Mouse (Mus musculus) forebrain, embryonic 16.5 days (tissue): Measurements from ENCODE around the gene Cct8. TPM values are rescaled to one million over a fixed set of nuclear protein-coding genes. Genes with fewer than 3 reads are reported as not detected.

ENCODE experiments used
- ATAC-seq: fragments of 200-750 bp; cut with Nextera tagmentation; 2 replicates; pipeline ENCODE4 v1.8.0; 2017; ENCODE audit warnings: mild to moderate bottlenecking, moderate library complexity
- H3K27ac ChIP-seq: fragments of 300-500 bp; sonication (generic); 2 replicates; pipeline ENCODE4 v1.5.1; 2014; ENCODE audit warnings: low read length, control low read depth
- H3K27me3 ChIP-seq: fragments of 300-500 bp; sonication (generic); replicated peaks from 2 replicates; pipeline ENCODE4 v1.6.1; 2014; ENCODE audit warnings: low read length; ENCODE audit not compliant: control insufficient read depth, insufficient read depth
- H3K36me3 ChIP-seq: fragments of 300-500 bp; sonication (generic); 2 replicates; pipeline ENCODE4 v1.6.1; 2014; ENCODE audit not compliant: control insufficient read depth, insufficient read depth
- H3K4me1 ChIP-seq: fragments of 300-500 bp; sonication (generic); replicated peaks from 2 replicates; pipeline ENCODE4 v1.6.1; 2014; ENCODE audit warnings: low read length; ENCODE audit not compliant: control insufficient read depth, insufficient read depth
- H3K4me2 ChIP-seq: fragments of 300-500 bp; sonication (generic); 2 replicates; pipeline ENCODE4 v1.6.1; 2014; ENCODE audit warnings: mild to moderate bottlenecking, low read length, control low read depth
- H3K4me3 ChIP-seq: fragments of 300-500 bp; sonication (generic); replicated peaks from 2 replicates; pipeline ENCODE4 v1.5.1; 2014; ENCODE audit warnings: mild to moderate bottlenecking, low read length, control low read depth
- H3K9ac ChIP-seq: fragments of 300-500 bp; sonication (generic); replicated peaks from 2 replicates; pipeline ENCODE4 v1.6.1; 2014; ENCODE audit warnings: low read depth, low read length, control low read depth
- H3K9me3 ChIP-seq: fragments of 300-500 bp; sonication (generic); 2 replicates; pipeline ENCODE4 v1.6.1; 2016; ENCODE audit warnings: low read length; ENCODE audit not compliant: control insufficient read depth
- WGBS: fragments of 180-500 bp; shearing (Covaris S2); extraction: QIAGEN DNeasy Blood & Tissue Kit; methylation state at CpG from one replicate; pipeline ENCODE4 v1.1.7; 2014; 5-methylcytosine and 5-hydroxymethylcytosine counted together
- polyA plus RNA-seq: library from polyadenylated mRNA; unstranded; fragments of >200 nt; fragmentation: Nextera tagmentation; extraction: Ambion mirVana; gene quantifications from 2 replicates; pipeline ENCODE4 v1.2.1, GENCODE M21; 2015

Cct8 gene
- polyA plus RNA-seq: 450 and 485 TPM in 2 replicates

- Histone ChIP-seq H3K4me2 (peak within 1 kb of the TSS; percentile 85), H3K9me3 (no peaks in the 10 kb centered on the region), H3K9ac (peak within 1 kb of the TSS; percentile 97), H3K4me3 (peak within 1 kb of the TSS; percentile 94), H3K4me1 (peaks cover 18% of the 10 kb centered on the region), H3K27ac (peak within 1 kb of the TSS; percentile 82), H3K36me3 (peaks cover 13% of the 10 kb centered on the region), H3K27me3 (no peaks in the 10 kb centered on the region)
- WGBS: under 1% methylated on average over 48 of the region's 48 CpGs
- peak; percentile 98 for ATAC-seq
Measured at GRCm38 (mm10) chr16:87495716-87496447, at the start of gene Cct8. Gene Cct8, minus strand, starts transcription at chr16:87495873.

DNA sequence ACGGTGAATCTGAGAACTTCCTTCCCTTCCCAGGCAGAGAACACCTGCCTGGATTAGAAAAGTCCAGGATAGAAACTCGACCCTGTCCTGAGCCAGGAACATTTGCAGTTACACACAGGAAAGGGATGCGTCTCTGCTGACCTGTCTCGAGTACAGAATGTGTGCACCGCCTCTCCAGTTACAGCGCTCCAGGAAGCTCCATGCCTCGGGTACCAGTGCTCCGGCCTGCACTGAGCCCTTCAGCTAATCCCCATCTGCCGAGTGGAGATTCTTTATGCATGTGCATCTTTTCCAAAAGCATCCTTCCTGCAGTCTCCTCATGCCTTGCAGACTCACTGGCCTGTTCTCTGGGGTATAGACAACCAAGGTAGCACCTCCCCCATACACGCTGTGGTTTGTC lies 33.1 kb upstream of the Cct8 start:
- Histone ChIP-seq H3K4me2 (no peak overlapping the region), H3K4me3 (no peak overlapping the region), H3K4me1 (no peaks in the 10 kb centered on the region), H3K27ac (no peak overlapping the region), H3K9ac (no peak overlapping the region), H3K36me3 (no peaks in the 10 kb centered on the region), H3K27me3 (no peaks in the 10 kb centered on the region), H3K9me3 (no peaks in the 10 kb centered on the region)
- 74% methylated on average over 10 of the region's 10 CpGs for WGBS
- ATAC-seq: no peak

GRCm38 (mm10) chr16:87527553-87528249 lies 32.0 kb upstream of the Cct8 start:
- no peaks in the 10 kb centered on the region for H3K4me1 ChIP-seq
- no peak overlapping the region for H3K27ac ChIP-seq
- H3K27me3 ChIP-seq: no peaks in the 10 kb centered on the region
- no peak overlapping the region for H3K9ac ChIP-seq
- H3K4me3 ChIP-seq: no peak overlapping the region
- 66% methylated on average over 8 of the region's 8 CpGs for WGBS
- ATAC-seq: no peak
- H3K36me3 ChIP-seq: no peaks in the 10 kb centered on the region
- H3K4me2 ChIP-seq: no peak overlapping the region
- no peaks in the 10 kb centered on the region for H3K9me3 ChIP-seq

GRCm38 (mm10) chr16:87524228-87524627 lies 28.6 kb upstream of the Cct8 start:
- no peak overlapping the region for H3K4me3 ChIP-seq
- H3K27ac ChIP-seq: no peak overlapping the region
- H3K9me3 ChIP-seq: no peaks in the 10 kb centered on the region
- no peaks in the 10 kb centered on the region for H3K36me3 ChIP-seq
- H3K27me3 ChIP-seq: no peaks in the 10 kb centered on the region
- no peak overlapping the region for H3K4me2 ChIP-seq
- 86% methylated on average over 5 of the region's 5 CpGs for WGBS
- ATAC-seq: no peak
- H3K4me1 ChIP-seq: no peaks in the 10 kb centered on the region
- H3K9ac ChIP-seq: no peak overlapping the region

DNA sequence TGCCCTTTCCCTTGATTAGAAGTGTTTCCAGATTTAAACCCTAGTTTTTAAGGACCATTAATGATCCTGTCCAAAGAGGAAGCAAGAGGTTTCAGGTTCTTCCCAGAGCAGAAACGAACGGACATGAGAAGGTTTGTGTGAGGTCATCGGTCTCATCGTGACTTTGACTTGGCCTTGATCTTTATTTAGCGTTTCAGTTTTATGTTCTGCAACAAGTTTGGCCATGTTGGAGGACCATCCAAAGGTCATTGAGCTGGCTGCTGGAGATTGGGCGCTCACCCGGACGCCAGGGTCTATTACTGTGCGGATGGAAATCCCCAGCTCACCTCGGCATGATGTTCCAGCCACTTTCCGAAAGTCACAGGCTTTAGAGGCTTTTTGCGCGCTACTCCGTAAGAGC lies 16.7 kb upstream of the Cct8 start:
- Histone ChIP-seq H3K27ac (no peak overlapping the region), H3K36me3 (no peaks in the 10 kb centered on the region), H3K9ac (no peak overlapping the region), H3K4me2 (no peak overlapping the region), H3K27me3 (no peaks in the 10 kb centered on the region), H3K4me3 (no peak overlapping the region), H3K4me1 (0 out of 2 replicates have a peak, but pooled peaks cover 2% of the 10 kb centered on the region), H3K9me3 (no peaks in the 10 kb centered on the region)
- ATAC-seq: no peak
- 96% methylated on average over 14 of the region's 14 CpGs for WGBS

DNA sequence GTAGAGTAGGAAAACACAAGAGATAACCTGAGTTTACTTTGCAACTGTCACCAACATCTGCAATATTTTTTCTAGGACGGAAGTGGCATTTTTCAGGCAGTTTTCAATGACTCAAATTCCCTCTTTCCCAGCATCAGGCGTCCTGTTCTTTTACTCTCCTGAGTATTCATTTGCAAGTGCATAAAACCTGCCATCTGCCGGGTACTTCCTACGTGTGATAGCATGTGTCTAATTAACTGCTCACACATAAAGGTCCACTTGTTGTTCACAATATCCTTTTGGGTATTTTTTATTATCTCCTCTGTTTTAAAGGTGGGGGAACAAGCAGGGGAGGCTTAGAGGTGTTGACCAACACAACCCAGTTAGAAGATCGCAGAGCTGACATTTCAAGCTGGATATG lies 16.0 kb upstream of the Cct8 start:
- peak; percentile 27; the same call in 1 of the 2 replicates for ATAC-seq
- Histone ChIP-seq H3K4me1 (0 out of 2 replicates have a peak, but pooled peaks cover 2% of the 10 kb centered on the region), H3K36me3 (no peaks in the 10 kb centered on the region), H3K27me3 (no peaks in the 10 kb centered on the region), H3K9ac (no peak overlapping the region), H3K27ac (no peak overlapping the region), H3K4me2 (no peak overlapping the region), H3K9me3 (no peaks in the 10 kb centered on the region), H3K4me3 (no peak overlapping the region)
- WGBS: 51% methylated on average over 5 of the region's 5 CpGs

DNA sequence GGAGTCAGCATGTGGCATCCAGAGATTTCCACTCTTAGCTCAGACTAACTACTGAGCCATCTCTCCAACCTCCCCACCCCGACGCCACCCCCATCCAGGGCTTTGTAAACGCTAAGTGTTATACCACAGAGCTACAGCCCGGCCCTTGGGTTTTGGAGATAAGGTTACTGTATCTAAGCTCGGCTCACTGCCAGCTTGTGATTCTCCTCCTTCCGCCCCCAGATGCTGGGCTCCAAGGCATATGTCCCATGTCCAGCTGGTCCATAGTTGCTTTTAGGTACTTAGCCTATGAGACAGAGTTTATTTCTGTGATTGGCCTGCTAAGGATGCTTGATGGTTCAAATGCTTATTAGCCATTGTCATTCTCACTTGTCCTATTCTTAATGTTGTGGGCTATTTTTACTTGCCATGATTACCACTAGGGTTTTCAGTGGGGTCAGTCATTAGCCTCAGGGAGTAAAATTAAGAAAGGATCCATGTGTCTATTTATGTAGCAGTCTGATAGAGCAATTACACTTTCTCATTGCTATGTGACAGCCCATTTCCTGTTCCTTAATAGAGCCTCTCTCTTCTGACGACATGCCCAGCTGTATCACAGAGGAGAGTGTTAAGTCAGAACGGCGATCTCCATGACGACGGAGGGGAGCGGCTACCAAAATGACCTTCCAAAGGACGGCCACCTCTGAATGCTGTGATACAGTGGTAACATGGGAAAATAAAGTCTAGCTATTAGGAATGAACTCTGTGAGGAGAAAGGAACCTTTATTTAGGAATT lies 5.8 kb upstream of the Cct8 start:
- Histone ChIP-seq H3K27ac (no peak overlapping the region), H3K27me3 (no peaks in the 10 kb centered on the region), H3K9me3 (no peaks in the 10 kb centered on the region), H3K4me2 (no peak overlapping the region), H3K4me1 (peaks cover 6% of the 10 kb centered on the region), H3K4me3 (no peak overlapping the region), H3K36me3 (no peaks in the 10 kb centered on the region), H3K9ac (no peak overlapping the region)
- ATAC-seq: peak; percentile 34; the same call in 1 of the 2 replicates
- 71% methylated on average over 13 of the region's 13 CpGs for WGBS

- Histone ChIP-seq H3K9ac (no peak overlapping the region), H3K9me3 (no peaks in the 10 kb centered on the region), H3K4me1 (peaks cover 9% of the 10 kb centered on the region), H3K4me3 (no peak overlapping the region), H3K27me3 (no peaks in the 10 kb centered on the region), H3K36me3 (no peaks in the 10 kb centered on the region), H3K4me2 (no peak overlapping the region), H3K27ac (no peak overlapping the region)
- ATAC-seq: no peak
- 66% methylated on average over 6 of the region's 6 CpGs for WGBS
Measured at GRCm38 (mm10) chr16:87499556-87499955, 3.9 kb upstream of the Cct8 start.

DNA sequence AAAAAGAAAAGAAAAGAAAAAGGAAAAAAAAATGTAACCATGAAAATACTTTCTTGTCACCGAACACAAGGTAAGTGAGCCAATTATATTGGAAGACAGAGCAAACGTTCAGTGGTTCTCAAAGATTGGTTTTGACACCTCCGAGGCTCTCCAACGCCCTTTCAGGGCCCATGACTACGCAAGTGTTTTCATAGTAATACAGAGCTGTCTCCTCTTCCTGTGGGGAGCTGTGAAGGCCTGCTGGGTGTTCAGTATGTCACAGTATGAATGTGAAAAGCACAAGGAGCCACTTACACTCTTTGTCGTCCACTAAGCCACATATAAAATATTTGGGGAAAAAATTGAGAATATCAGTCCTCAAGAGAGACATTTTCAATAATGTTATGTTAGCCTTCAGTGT lies 1.5 kb upstream of the Cct8 start:
- Histone ChIP-seq H3K4me1 (peaks cover 18% of the 10 kb centered on the region), H3K27me3 (no peaks in the 10 kb centered on the region), H3K4me3 (no peak overlapping the region), H3K27ac (no peak overlapping the region), H3K9ac (no peak overlapping the region), H3K9me3 (no peaks in the 10 kb centered on the region), H3K4me2 (no peak overlapping the region), H3K36me3 (peaks cover 11% of the 10 kb centered on the region)
- WGBS: 92% methylated on average over 6 of the region's 6 CpGs
- no peak for ATAC-seq
